Mouse (Mus musculus) cortical plate, adult 2 months (tissue): Measurements from ENCODE around the gene Troap.

Experiments used
- CTCF ChIP-seq: fragments of 200-500 bp; IDR thresholded peaks from 2 replicates; pipeline ENCODE4 v1.5.1; 2011; ENCODE audit warnings: mild to moderate bottlenecking, control low read depth, low read length; ENCODE audit not compliant: insufficient read depth; ENCODE audit errors: extremely low read depth
- POLR2A ChIP-seq: fragments of 200-500 bp; IDR thresholded peaks from 2 replicates; pipeline ENCODE4 v1.6.1; 2011; ENCODE audit warnings: mild to moderate bottlenecking, low read length, control low read depth; ENCODE audit not compliant: insufficient read depth; ENCODE audit errors: extremely low read depth

- no peak for TF ChIP-seq CTCF
- TF ChIP-seq POLR2A, result no peak
Measured at GRCm38 (mm10) chr15:99111139-99111538, 36.8 kb downstream of the Troap start.
